Mouse (Mus musculus): ENCODE results near the gene Rbm8a2. TPM values are rescaled to one million over a fixed set of nuclear protein-coding genes. Genes with fewer than 3 reads are reported as not detected.
"Not testable (repeated sequence)": the region's sequence is repeated elsewhere in the genome, so short reads cannot be mapped to it uniquely, and the experiment has no call there.

Rbm8a2 gene
- not detected for total RNA-seq (2021)
- polyA plus RNA-seq (2012; rRNA removed) = not detected in 2 replicates
- long read RNA-seq = 0 reads

GRCm38 (mm10) chr1:175979014-175979413 lies at the start of gene Rbm8a2:
Rbm8a2 (minus strand) TSS chr1:175979114.
- DNase-seq = not testable (repeated sequence)

GRCm38 (mm10) chr1:176028397-176028796 lies 49.5 kb upstream of the Rbm8a2 start:
- no peak for DNase-seq

- DNase-seq = no peak
Measured at GRCm38 (mm10) chr1:176024501-176024900, 45.6 kb upstream of the Rbm8a2 start.

- no peak for DNase-seq
Measured at GRCm38 (mm10) chr1:176018523-176018922, 39.6 kb upstream of the Rbm8a2 start.

- no peak for DNase-seq
Measured at GRCm38 (mm10) chr1:176016076-176016475, 37.2 kb upstream of the Rbm8a2 start.

- DNase-seq = no peak
Measured at GRCm38 (mm10) chr1:176013497-176014268, 34.8 kb upstream of the Rbm8a2 start.

GRCm38 (mm10) chr1:176011535-176011934 lies 32.6 kb upstream of the Rbm8a2 start:
- DNase-seq = no peak

- DNase-seq = no peak
Measured at GRCm38 (mm10) chr1:176011072-176011471, 32.2 kb upstream of the Rbm8a2 start.

- DNase-seq = no peak
Measured at GRCm38 (mm10) chr1:176008411-176008810, 29.5 kb upstream of the Rbm8a2 start.

- DNase-seq = no peak
Measured at GRCm38 (mm10) chr1:176000599-176000998, 21.7 kb upstream of the Rbm8a2 start.

GRCm38 (mm10) chr1:175997076-175997651 lies 18.2 kb upstream of the Rbm8a2 start:
- no peak for DNase-seq

GRCm38 (mm10) chr1:175988912-175989311 lies 10.0 kb upstream of the Rbm8a2 start:
- no peak for DNase-seq

GRCm38 (mm10) chr1:175988448-175988847 lies 9.5 kb upstream of the Rbm8a2 start:
- DNase-seq = no peak

- DNase-seq = no peak
Measured at GRCm38 (mm10) chr1:175970710-175971109, 8.2 kb downstream of the Rbm8a2 start.

- DNase-seq = peak; percentile 17
Measured at GRCm38 (mm10) chr1:175967004-175967745, 11.7 kb downstream of the Rbm8a2 start.

- DNase-seq = no peak
Measured at GRCm38 (mm10) chr1:175961786-175962185, 17.1 kb downstream of the Rbm8a2 start.

GRCm38 (mm10) chr1:175950851-175951250 lies 28.1 kb downstream of the Rbm8a2 start:
- DNase-seq = no peak

GRCm38 (mm10) chr1:175950421-175950820 lies 28.5 kb downstream of the Rbm8a2 start:
- no peak for DNase-seq

GRCm38 (mm10) chr1:175946718-175947315 lies 32.1 kb downstream of the Rbm8a2 start:
- no peak for DNase-seq

GRCm38 (mm10) chr1:175943168-175943567 lies 35.7 kb downstream of the Rbm8a2 start:
- no peak for DNase-seq

GRCm38 (mm10) chr1:175938731-175939130 lies 40.2 kb downstream of the Rbm8a2 start:
- no peak for DNase-seq

GRCm38 (mm10) chr1:175936282-175936737 lies 42.6 kb downstream of the Rbm8a2 start:
- DNase-seq = peak; percentile 55
